Mouse (Mus musculus): ENCODE data around the gene Lce1a1. TPM values are rescaled to one million over a fixed set of nuclear protein-coding genes. Genes with fewer than 3 reads are reported as not detected.

Lce1a1 gene
- not detected for total RNA-seq (2021)

DNA sequence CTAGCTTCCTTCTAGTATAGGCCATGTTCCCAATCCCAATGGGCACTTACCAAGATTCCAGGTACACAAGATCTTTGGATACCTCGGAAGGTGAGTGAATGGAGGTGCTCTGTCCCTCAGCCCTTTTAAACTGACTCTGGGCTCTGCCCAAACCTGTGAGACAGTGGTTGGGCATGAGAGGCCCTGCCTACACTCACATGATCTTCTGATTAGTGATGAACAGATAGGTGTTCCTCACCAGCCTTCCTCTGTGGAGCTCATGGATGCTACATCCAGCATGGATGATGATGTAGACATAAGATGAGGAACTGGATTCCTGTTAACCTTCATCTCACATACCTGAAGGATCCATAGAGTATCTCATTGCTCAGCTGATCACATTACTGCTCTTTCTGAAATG is at the start of gene Lce1a1:
Gene Lce1a1 (minus strand): TSS at position 101 of the 400 bp plus-strand sequence.
- DNase-seq (ENCODE audit: extremely low spot score in 1 of 2, low spot score in 1 of 2) = no peak

DNA sequence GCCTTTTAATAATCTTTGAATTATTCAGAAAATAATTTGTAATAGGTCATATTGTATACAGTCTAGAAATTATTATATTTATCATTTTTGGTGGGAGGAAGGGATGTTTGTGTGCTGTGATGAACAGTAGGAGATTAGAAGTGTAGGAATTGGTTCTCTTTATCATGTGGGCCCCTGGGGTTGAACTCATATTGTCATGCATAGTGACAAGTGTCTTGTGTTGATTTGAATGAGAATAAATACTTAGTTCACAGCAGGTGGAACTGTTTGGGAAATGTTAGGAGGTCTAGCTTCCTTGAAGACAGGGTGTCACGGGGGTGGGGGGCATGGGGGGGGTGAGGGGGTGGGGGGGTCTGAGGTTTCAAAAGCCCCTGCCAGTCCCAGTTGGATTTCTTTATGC is 46.5 kb upstream of the Lce1a1 start:
- no peak for DNase-seq (ENCODE audit: extremely low spot score in 1 of 2, low spot score in 1 of 2)

DNA sequence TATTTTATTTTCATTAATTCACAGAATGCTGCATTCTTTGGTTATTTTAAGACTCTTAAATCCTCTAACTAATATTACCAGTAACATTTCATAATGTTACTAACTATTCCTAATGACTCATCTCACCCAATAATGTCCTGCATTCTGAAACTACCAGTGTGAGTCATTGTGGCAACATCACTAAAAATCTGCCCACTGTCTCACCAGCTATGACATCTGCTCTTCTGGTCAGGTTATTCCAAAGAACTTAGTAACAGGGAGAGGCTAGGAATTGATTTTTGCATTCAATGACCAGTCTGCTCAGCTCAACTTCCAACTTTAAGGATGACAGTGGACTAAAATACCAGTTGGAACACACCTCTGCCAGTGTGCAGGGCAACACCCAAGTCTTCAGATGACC is 43.6 kb upstream of the Lce1a1 start:
- DNase-seq (ENCODE audit: extremely low spot score in 1 of 2, low spot score in 1 of 2) = no peak

DNA sequence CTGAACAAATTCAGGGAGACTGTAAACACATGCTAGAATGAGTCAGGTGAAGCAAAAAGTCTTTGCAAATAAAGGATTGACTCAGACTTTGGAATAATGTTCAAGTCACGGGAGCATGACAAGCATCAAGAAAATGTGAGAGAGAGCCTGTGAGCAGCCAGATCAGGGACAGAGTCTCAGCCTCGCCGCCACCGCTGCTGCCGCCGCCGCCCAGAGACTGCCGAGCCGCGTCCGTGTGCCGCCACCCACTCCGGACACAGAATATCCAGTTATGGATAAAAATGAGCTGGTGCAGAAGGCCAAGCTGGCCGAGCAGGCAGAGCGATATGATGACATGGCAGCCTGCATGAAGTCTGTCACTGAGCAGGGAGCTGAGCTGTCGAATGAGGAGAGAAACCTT is 41.0 kb upstream of the Lce1a1 start:
- DNase-seq (ENCODE audit: extremely low spot score in 1 of 2, low spot score in 1 of 2) = peak in 1 of 2 experiments; percentile 4

DNA sequence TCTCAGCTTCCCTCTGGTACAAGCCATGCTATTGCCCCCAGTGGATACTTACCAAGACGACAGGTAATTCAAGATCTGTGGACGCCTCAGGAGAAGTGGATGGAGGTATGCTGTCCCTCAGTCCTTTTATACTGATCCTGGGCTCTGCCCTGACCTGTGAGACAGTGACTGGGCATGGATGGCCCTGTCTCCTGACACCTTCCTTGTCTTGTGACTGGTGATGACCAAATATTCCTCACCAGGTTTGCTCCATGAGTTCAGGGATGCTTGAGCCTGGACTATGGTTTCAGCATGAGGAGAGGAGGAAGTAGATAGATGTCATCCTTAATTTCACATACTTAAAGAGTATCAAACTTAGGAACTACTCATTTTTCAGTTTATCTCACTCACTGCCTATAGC is 39.0 kb upstream of the Lce1a1 start, which contains the start of gene Lce1d:
Gene Lce1d (minus strand): TSS at position 101 of the 400 bp plus-strand sequence.
- no peak for DNase-seq (ENCODE audit: extremely low spot score in 1 of 2, low spot score in 1 of 2)

DNA sequence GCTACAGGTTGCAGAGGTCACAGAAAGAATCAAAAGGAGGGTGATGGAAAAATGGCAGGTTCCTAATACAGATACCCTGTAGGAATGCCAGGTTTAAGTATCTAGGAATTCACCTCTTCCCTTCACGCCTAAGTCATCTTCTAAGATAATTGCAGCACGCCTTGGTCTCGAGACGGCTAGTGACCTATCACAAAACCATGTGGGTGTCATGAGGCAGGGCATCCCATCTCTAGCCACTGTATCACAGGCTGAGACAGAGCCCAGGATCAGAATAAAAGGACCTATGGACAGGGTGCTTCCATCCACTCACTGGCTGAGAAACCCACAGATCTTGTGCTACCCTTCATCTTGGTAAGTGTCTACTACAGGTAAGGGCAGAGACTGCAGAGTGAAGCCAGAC is 30.8 kb upstream of the Lce1a1 start, which contains the start of gene Lce1c:
Gene Lce1c (plus strand): TSS at position 301 of the 400 bp plus-strand sequence.
- DNase-seq (ENCODE audit: extremely low spot score in 1 of 2, low spot score in 1 of 2) = no peak

DNA sequence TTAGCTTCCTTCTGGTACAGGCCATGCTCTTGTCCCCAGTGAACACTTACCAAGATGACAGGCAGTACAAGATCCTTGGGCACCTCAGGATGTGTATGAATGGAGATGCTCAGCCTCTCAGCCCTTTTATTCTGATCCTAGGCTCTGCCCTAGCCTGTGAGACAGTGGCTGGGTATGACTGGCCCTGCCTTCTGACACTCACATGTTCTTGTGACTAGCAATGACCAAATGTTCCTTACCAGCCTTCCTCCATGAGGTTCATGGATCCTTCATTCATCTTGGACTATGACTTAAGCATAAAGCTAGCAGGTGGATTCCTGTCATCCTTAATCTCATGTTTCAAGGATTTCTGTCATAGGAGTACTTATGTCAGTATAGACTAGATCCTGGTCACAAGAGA is 22.1 kb upstream of the Lce1a1 start, which contains the start of gene Lce1a2:
Gene Lce1a2 (minus strand): TSS at position 101 of the 400 bp plus-strand sequence.
- no peak for DNase-seq (ENCODE audit: extremely low spot score in 1 of 2, low spot score in 1 of 2)

DNA sequence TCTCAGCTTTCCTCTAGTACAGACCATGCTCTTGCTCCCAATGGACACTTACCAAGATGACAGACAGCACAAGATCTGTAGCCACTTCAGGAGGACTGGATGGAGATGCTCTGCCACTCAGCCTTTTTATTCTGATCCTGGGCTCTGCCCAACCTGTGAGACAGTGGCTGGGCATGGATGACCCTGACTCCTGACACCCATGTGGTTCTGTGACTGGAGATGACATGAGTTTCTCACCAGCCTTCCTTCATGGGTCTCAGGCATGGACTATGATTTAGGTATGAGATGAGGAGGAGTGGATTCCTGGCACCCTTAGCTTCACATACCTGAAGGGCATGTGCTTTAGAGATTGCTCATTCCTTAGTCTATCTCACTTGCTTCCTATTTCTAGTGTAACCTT is 8.7 kb upstream of the Lce1a1 start, which contains the start of gene Lce1b:
Gene Lce1b (minus strand): TSS at position 101 of the 400 bp plus-strand sequence.
- no peak for DNase-seq (ENCODE audit: extremely low spot score in 1 of 2, low spot score in 1 of 2)

DNA sequence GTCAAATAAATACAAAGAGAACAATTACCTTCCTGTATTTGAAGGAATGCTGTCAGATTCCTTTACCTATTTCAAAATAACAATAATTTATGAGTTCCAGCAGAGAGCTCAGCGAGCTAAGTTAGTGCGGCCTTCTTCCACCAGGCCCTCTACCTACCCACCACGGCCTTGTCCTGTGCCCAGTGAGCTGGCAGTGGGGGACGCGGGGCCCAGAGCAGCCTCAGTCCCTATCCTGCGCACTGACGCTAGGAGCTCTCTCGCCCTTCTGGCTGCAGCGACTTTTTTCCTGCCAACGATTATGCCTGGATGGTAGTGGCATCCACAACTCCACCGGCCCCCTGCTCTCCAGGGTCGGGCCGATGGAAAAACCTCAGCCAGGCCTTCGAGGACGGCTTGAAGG is 8.3 kb downstream of the Lce1a1 start:
- no peak for DNase-seq (ENCODE audit: extremely low spot score in 1 of 2, low spot score in 1 of 2)

DNA sequence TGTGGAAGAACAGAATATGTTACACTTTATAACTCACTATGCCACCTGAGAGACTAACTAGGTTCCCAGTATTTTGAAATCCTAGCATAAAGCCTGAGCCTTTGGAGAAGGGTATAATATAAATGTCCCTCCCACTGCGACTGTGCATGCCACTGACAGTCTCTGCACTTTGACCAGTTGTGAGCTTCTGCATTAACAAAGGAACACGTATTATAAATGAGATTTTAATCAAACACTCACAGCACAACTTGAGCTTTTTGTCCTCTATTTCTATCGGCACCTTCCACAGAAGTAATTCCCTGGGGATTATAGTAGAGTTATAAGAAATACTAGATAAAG is 9.5 kb downstream of the Lce1a1 start:
- no peak for DNase-seq (ENCODE audit: extremely low spot score in 1 of 2, low spot score in 1 of 2)

DNA sequence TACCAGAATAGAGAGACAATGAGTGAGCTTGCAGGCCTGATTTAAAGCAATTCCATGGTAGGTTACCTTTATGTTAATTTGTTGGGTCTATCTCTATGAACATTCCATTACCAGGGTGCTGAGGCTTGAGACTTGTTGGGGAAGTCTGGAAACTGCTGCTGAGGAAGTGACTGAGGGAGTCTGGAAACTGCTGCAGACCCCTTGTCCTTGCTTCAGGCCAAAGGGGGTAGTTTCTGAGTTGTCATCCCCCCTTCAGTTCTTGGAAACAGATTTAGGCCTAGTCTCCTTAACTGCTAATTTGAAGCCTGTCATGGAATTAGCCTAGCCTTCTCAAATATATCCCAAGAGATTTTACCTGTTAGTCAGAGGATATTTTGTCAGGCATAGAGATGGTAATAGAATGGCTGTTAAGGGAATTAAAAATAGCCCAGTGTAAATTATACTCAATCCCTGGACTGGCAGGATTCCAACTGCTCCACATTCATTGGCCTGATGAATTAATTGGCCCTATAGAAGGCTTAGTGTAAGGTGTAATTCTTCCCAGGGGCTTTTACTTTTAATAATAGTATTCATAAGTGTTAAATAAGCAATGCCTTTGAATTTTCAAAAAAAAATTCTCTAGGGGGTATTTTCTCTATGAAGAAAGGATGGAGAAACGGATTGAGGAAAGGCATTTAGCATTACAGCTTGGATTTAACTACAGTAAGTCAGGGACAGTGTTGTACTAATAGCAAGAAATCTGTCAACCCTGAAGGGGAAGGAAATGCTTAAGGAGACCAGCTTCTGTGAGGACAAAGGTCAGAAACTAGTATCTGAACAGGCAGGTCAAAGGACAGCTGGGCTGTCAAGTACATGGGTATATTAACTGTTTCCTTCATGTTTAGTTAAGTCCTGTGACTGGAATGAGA is 10.1 kb downstream of the Lce1a1 start:
- no peak for DNase-seq (ENCODE audit: extremely low spot score in 1 of 2, low spot score in 1 of 2)

DNA sequence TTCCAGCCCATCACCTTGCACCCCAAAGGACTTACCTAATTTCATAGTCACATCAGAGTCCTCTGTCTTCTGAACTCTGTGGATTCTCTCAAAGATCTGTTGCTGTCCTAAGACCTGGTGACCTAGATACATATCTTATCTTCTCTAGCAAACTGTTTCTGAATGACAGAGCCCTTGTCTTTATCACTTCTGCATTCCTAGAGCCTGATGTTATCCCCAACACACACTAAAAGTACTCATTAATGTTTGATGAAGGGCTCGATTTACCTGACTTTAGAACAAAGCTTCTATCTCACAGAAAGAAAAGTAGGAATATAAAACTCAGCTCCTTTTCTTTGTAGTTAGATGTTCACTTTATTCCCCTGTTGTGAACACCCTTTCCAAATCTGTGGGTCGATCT is 26.5 kb downstream of the Lce1a1 start, which contains the start of gene Lce6a:
Gene Lce6a (minus strand): TSS at position 101 of the 400 bp plus-strand sequence.
- no peak for DNase-seq (ENCODE audit: extremely low spot score in 1 of 2, low spot score in 1 of 2)

DNA sequence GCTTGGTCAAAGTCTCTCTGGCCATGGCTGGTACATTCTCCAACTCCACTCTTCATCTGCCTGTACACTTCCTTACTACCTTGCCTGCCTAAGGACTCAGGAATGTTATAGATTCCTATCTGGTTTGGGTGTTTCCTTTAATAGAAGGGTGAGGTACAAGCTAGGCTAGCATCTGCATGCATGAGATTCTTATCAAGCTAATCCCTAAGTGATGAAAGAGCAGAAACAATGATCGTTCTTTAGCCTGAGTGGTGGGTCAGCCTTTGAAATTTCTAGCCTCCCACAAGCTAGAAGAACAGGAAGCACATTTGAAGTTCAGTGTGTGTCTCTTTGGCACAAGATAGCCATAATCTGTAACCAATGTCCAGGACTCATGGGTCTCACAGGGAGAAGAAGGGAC is 38.3 kb downstream of the Lce1a1 start:
- no peak for DNase-seq (ENCODE audit: extremely low spot score in 1 of 2, low spot score in 1 of 2)

DNA sequence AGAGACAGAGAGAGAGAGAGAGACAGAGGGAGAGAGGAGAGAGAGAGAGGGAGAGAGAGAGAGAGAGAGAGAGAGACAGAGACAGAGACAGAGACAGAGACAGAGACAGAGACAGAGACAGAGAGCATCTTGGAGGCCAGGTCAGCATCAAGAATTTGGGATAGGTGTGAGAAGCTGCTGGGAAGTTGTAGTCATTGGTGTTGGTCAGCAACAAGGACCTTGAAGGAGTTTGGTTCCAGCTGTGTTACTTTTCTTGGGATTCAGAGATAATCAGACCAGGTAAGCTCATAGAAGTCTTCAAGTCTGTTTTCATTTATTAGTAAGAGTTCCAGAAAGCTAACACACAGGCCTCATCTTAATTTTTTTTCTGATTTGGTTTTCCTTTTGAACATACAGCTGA is 40.7 kb downstream of the Lce1a1 start, which contains the start of gene 2210017I01Rik:
Gene 2210017I01Rik (minus strand): TSS at position 101 of the 400 bp plus-strand sequence.
- DNase-seq (ENCODE audit: extremely low spot score in 1 of 2, low spot score in 1 of 2) = no peak

DNA sequence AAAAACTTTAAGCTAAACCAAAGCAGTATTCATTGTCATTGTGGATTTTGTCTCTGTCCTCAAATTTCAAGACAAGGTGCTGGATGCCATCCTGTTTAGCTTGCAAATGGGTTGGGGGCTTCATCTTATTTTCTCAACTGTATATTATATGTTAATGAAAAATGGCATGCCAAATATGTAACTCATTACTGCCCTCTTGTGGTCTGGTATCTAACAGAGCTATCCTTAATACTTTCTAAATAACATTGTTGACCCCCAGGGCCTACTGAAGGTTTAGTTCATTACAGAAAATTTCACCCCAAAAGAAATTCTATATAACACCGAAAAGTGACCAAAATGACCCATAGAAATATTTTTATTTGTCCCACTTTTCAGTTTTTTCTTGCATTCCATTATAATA is 45.9 kb downstream of the Lce1a1 start:
- DNase-seq (ENCODE audit: extremely low spot score in 1 of 2, low spot score in 1 of 2) = no peak

DNA sequence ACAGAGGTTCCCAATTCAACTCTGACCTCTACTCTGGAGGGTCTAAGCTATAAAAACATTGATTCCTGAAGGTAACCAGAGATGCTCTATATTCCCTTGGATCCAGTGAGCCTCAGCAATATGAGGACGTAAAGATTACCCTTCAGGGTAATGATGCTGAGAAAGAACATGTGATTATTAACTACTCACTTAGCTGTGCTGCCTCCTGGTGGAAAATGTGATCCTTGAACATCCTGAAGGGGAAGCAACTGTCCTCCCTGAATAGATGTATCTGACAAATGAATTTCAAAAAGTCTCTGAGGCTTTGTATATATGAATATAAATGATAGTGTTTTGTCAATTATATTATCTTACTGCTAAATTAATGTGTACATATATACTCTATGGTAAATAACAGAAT is 47.7 kb downstream of the Lce1a1 start:
- no peak for DNase-seq (ENCODE audit: extremely low spot score in 1 of 2, low spot score in 1 of 2)

DNA sequence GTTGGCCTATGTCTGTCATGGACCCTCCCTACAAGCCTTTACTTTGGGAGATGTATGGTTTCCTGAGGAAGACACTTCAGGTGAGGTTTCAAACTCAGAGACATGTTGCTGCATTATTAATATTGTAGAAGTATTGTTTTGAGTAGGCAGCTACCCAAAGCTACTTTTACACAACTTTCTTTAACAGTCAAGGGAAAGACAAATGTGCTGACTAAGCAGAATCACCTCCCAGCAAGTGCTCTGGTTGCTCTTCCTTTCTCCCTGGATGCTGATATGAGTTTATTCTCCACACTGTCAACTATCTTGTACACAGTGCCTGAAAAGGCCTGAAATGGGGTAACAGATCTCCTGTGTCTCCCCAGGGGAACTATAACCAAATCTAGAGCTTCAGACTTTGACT is 48.1 kb downstream of the Lce1a1 start:
- no peak for DNase-seq (ENCODE audit: extremely low spot score in 1 of 2, low spot score in 1 of 2)

DNA sequence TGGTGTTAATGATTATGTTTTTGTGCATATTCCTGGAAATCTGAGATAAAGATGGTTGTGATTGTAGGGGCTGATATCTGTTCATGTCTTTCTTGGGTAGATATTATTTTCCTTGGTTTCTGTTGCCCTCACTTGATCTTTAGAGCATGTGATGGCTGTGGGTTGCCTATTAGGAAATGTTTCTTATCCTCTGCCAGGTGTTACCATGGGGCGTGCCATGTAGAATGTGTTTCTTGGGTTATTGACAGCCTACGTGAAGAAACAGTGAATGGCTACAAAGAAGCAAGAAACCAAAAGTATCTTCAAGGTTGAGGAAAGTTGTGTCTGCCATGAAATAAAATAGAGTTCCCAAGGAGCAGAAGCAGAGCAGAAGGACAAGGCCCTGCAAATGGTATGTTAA is 49.7 kb downstream of the Lce1a1 start:
- DNase-seq (ENCODE audit: extremely low spot score in 1 of 2, low spot score in 1 of 2) = no peak
